Mouse (Mus musculus) midbrain, embryonic 14.5 days (tissue): ENCODE measurements around the gene Selenow. TPM values are rescaled to one million over a fixed set of nuclear protein-coding genes. Genes with fewer than 3 reads are reported as not detected.
"Not testable (repeated sequence)": the region's sequence is repeated elsewhere in the genome, so short reads cannot be mapped to it uniquely, and the experiment has no call there.

Experiments
- ATAC-seq: fragments of 200-750 bp; cut with Nextera tagmentation; 2 replicates; pipeline ENCODE4 v1.8.0; 2017; ENCODE audit warnings: moderate number of reproducible peaks, moderate library complexity; ENCODE audit not compliant: low FRiP score, low TSS enrichment
- DNase-seq: peaks from one replicate; pipeline ENCODE4 v3.0.0-alpha.2; 2015
- H3K27ac ChIP-seq: fragments of 300-500 bp; sonication (generic); replicated peaks from 2 replicates; pipeline ENCODE4 v1.5.1; 2014; ENCODE audit warnings: mild to moderate bottlenecking, low read depth, low read length, moderate library complexity
- H3K27me3 ChIP-seq: fragments of 300-500 bp; sonication (generic); 2 replicates; pipeline ENCODE4 v1.6.1; 2014; ENCODE audit warnings: low read length, control low read depth, mixed read lengths; ENCODE audit not compliant: control insufficient read depth, insufficient read depth
- H3K36me3 ChIP-seq: fragments of 300-500 bp; sonication (generic); 2 replicates; pipeline ENCODE4 v1.6.1; 2014; ENCODE audit warnings: low read length, control low read depth; ENCODE audit not compliant: control insufficient read depth, insufficient read depth
- H3K4me1 ChIP-seq: fragments of 300-500 bp; sonication (generic); 2 replicates; pipeline ENCODE4 v1.6.1; 2014; ENCODE audit warnings: mild to moderate bottlenecking, antibody characterized with exemption, low read length, control low read depth; ENCODE audit not compliant: control insufficient read depth, insufficient read depth
- H3K4me2 ChIP-seq: fragments of 300-500 bp; sonication (generic); 2 replicates; pipeline ENCODE4 v1.6.1; 2014; ENCODE audit warnings: mild to moderate bottlenecking, low read length, moderate library complexity
- H3K4me3 ChIP-seq: fragments of 300-500 bp; sonication (generic); replicated peaks from 2 replicates; pipeline ENCODE4 v1.5.1; 2014; ENCODE audit warnings: low read depth, low read length
- H3K9ac ChIP-seq: fragments of 300-500 bp; sonication (generic); replicated peaks from 2 replicates; pipeline ENCODE4 v1.6.1; 2014; ENCODE audit warnings: mild to moderate bottlenecking, low read length, moderate library complexity
- H3K9me3 ChIP-seq: fragments of 300-500 bp; sonication (generic); 2 replicates; pipeline ENCODE4 v1.6.1; 2016; ENCODE audit warnings: low read length, control low read depth, mixed read lengths; ENCODE audit not compliant: control insufficient read depth
- WGBS: fragments of 180-500 bp; shearing (Covaris S2); extraction: QIAGEN DNeasy Blood & Tissue Kit; methylation state at CpG from one replicate; pipeline ENCODE4 v1.1.7; 2014; 5-methylcytosine and 5-hydroxymethylcytosine counted together
- polyA plus RNA-seq: library from polyadenylated mRNA; unstranded; fragments of >200 nt; fragmentation: Nextera tagmentation; extraction: Ambion mirVana; gene quantifications from 2 replicates; pipeline ENCODE4 v1.2.1, GENCODE M21; 2014

The Selenow gene
- polyA plus RNA-seq, 1 experiment from 2014 or later = 1,539 TPM

- 94% methylated on average over 4 of the region's 4 CpGs for WGBS
- H3K4me1 ChIP-seq = peaks cover 20% of the 10 kb centered on the region
- DNase-seq (no peak), ATAC-seq (no peak)
- H3K27ac ChIP-seq = no peak overlapping the region
- H3K4me2 ChIP-seq = no peak overlapping the region
- H3K36me3 ChIP-seq = peaks cover 39% of the 10 kb centered on the region
- no peaks in the 10 kb centered on the region for H3K27me3 ChIP-seq
- H3K4me3 ChIP-seq = no peak overlapping the region
- H3K9me3 ChIP-seq = no peaks in the 10 kb centered on the region
- H3K9ac ChIP-seq = no peak overlapping the region
Observed at GRCm38 (mm10) chr7:15916996-15917395, 5.2 kb downstream of the Selenow start.

- Histone ChIP-seq H3K4me1 (peaks cover 16% of the 10 kb centered on the region), H3K9ac (no peak overlapping the region), H3K9me3 (no peaks in the 10 kb centered on the region), H3K4me2 (no peak overlapping the region), H3K27me3 (no peaks in the 10 kb centered on the region), H3K4me3 (no peak overlapping the region), H3K27ac (no peak overlapping the region), H3K36me3 (peaks cover 39% of the 10 kb centered on the region)
- WGBS = 80% methylated on average over 3 of the region's 3 CpGs
- ATAC-seq (no peak), DNase-seq (no peak)
Observed at GRCm38 (mm10) chr7:15916134-15916723, 6.0 kb downstream of the Selenow start.

- H3K27me3 ChIP-seq, DNase-seq, H3K4me2 ChIP-seq, H3K4me3 ChIP-seq, H3K9ac ChIP-seq, ATAC-seq, H3K27ac ChIP-seq, H3K9me3 ChIP-seq: not testable (repeated sequence)
- 91% methylated on average over 4 of the region's 4 CpGs for WGBS
- Histone ChIP-seq H3K4me1 (peaks cover 10% of the 10 kb centered on the region), H3K36me3 (peaks cover 39% of the 10 kb centered on the region)
Observed at GRCm38 (mm10) chr7:15915695-15916094, 6.5 kb downstream of the Selenow start.

GRCm38 (mm10) chr7:15914751-15915150, 7.5 kb downstream of the Selenow start:
- H3K27ac ChIP-seq = no peak overlapping the region
- ATAC-seq (no peak), DNase-seq (no peak)
- no peaks in the 10 kb centered on the region for H3K27me3 ChIP-seq
- H3K4me3 ChIP-seq = no peak overlapping the region
- no peaks in the 10 kb centered on the region for H3K9me3 ChIP-seq
- peaks cover 31% of the 10 kb centered on the region for H3K36me3 ChIP-seq
- no peak overlapping the region for H3K4me2 ChIP-seq
- WGBS = 87% methylated on average over 2 of the region's 2 CpGs
- H3K4me1 ChIP-seq = peaks cover under 1% of the 10 kb centered on the region; the same call in 1 of the 2 replicates
- no peak overlapping the region for H3K9ac ChIP-seq

GRCm38 (mm10) chr7:15914252-15914651, 8.0 kb downstream of the Selenow start:
- Histone ChIP-seq H3K27me3 (no peaks in the 10 kb centered on the region), H3K9ac (no peak overlapping the region), H3K4me2 (no peak overlapping the region), H3K36me3 (peaks cover 26% of the 10 kb centered on the region), H3K4me1 (no peaks in the 10 kb centered on the region), H3K4me3 (no peak overlapping the region), H3K9me3 (no peaks in the 10 kb centered on the region), H3K27ac (no peak overlapping the region)
- DNase-seq (peak; percentile 64), ATAC-seq (no peak)
- WGBS = 46% methylated on average over 2 of the region's 2 CpGs

- no peaks in the 10 kb centered on the region for H3K27me3 ChIP-seq
Observed at GRCm38 (mm10) chr7:15912183-15912582, 10.0 kb downstream of the Selenow start.

GRCm38 (mm10) chr7:15910521-15910920, 11.7 kb downstream of the Selenow start:
- no peak for ATAC-seq
- H3K36me3 ChIP-seq = no peaks in the 10 kb centered on the region
- DNase-seq = no peak
- no peak overlapping the region for H3K4me3 ChIP-seq
- H3K4me2 ChIP-seq = no peak overlapping the region
- H3K9me3 ChIP-seq = no peaks in the 10 kb centered on the region
- H3K4me1 ChIP-seq = no peaks in the 10 kb centered on the region
- WGBS = 85% methylated on average over 5 of the region's 5 CpGs
- no peak overlapping the region for H3K9ac ChIP-seq
- no peaks in the 10 kb centered on the region for H3K27me3 ChIP-seq
- H3K27ac ChIP-seq = no peak overlapping the region

More at GRCm38 (mm10) chr7:15912183-15912582, 10.0 kb downstream of the Selenow start:
- WGBS = 0% methylated on average over 4 of the region's 4 CpGs
- Histone ChIP-seq H3K4me2 (no peak overlapping the region), H3K27ac (no peak overlapping the region), H3K4me1 (no peaks in the 10 kb centered on the region), H3K9ac (no peak overlapping the region), H3K9me3 (no peaks in the 10 kb centered on the region), H3K4me3 (no peak overlapping the region), H3K36me3 (peaks cover 10% of the 10 kb centered on the region; the same call in 1 of the 2 replicates)
- peak; percentile 78; the same call in 1 of the 2 replicates for ATAC-seq
- peak; percentile 92 for DNase-seq

- no peaks in the 10 kb centered on the region for H3K27me3 ChIP-seq
- H3K9me3 ChIP-seq = no peaks in the 10 kb centered on the region
- WGBS = 82% methylated on average over 8 of the region's 8 CpGs
- H3K27ac ChIP-seq = no peak overlapping the region
- no peak overlapping the region for H3K9ac ChIP-seq
- DNase-seq = no peak
- no peaks in the 10 kb centered on the region for H3K4me1 ChIP-seq
- no peaks in the 10 kb centered on the region for H3K36me3 ChIP-seq
- H3K4me2 ChIP-seq = no peak overlapping the region
- ATAC-seq = no peak
- no peak overlapping the region for H3K4me3 ChIP-seq
Observed at GRCm38 (mm10) chr7:15907971-15908590, 14.1 kb downstream of the Selenow start.

GRCm38 (mm10) chr7:15906602-15907001, 15.6 kb downstream of the Selenow start:
- no peak overlapping the region for H3K4me3 ChIP-seq
- no peak overlapping the region for H3K9ac ChIP-seq
- ATAC-seq (no peak), DNase-seq (no peak)
- H3K4me1 ChIP-seq = no peaks in the 10 kb centered on the region
- no peaks in the 10 kb centered on the region for H3K27me3 ChIP-seq
- H3K36me3 ChIP-seq = no peaks in the 10 kb centered on the region
- no peak overlapping the region for H3K27ac ChIP-seq
- 100% methylated on average over 1 of the region's 1 CpGs for WGBS
- H3K9me3 ChIP-seq = no peaks in the 10 kb centered on the region
- H3K4me2 ChIP-seq = no peak overlapping the region
